Mouse (Mus musculus) lung, embryonic 15.5 days (tissue): ENCODE data around the gene Paqr3. TPM values are rescaled to one million over a fixed set of nuclear protein-coding genes. Genes with fewer than 3 reads are reported as not detected.

Experiments
- ATAC-seq: fragments of 200-750 bp; cut with Nextera tagmentation; 2 replicates; pipeline ENCODE4 v1.8.0; 2017; ENCODE audit warnings: moderate number of reproducible peaks, borderline replicate concordance; ENCODE audit not compliant: low FRiP score, low TSS enrichment; ENCODE audit errors: extremely low read depth
- H3K27ac ChIP-seq: fragments of 300-500 bp; sonication (generic); 2 replicates; pipeline ENCODE4 v1.5.1; 2015; ENCODE audit warnings: moderate library complexity, mild to moderate bottlenecking, inconsistent platforms
- H3K27me3 ChIP-seq: fragments of 300-500 bp; sonication (generic); 2 replicates; pipeline ENCODE4 v1.6.1; 2015; ENCODE audit warnings: inconsistent platforms
- H3K36me3 ChIP-seq: fragments of 300-500 bp; sonication (generic); 2 replicates; pipeline ENCODE4 v1.6.1; 2015; ENCODE audit warnings: inconsistent platforms
- H3K4me1 ChIP-seq: fragments of 300-500 bp; sonication (generic); 2 replicates; pipeline ENCODE4 v1.6.1; 2015; ENCODE audit warnings: inconsistent platforms
- H3K4me2 ChIP-seq: fragments of 300-500 bp; sonication (generic); 2 replicates; pipeline ENCODE4 v1.6.1; 2015; ENCODE audit warnings: inconsistent platforms, mild to moderate bottlenecking, moderate library complexity
- H3K4me3 ChIP-seq: fragments of 300-500 bp; sonication (generic); 2 replicates; pipeline ENCODE4 v1.5.1; 2015; ENCODE audit warnings: mild to moderate bottlenecking, inconsistent platforms
- H3K9ac ChIP-seq: fragments of 300-500 bp; sonication (generic); 2 replicates; pipeline ENCODE4 v1.6.1; 2015; ENCODE audit warnings: inconsistent platforms
- H3K9me3 ChIP-seq: fragments of 300-500 bp; sonication (generic); 2 replicates; pipeline ENCODE4 v1.6.1; 2016; ENCODE audit warnings: inconsistent platforms
- WGBS: fragments of 180-500 bp; shearing (Covaris S2); methylation state at CpG from one replicate; pipeline ENCODE4 v1.1.7; 2015; 5-methylcytosine and 5-hydroxymethylcytosine counted together
- polyA plus RNA-seq: library from polyadenylated mRNA; unstranded; fragments of >200 nt; fragmentation: Nextera tagmentation; extraction: Ambion mirVana; gene quantifications from 2 replicates; pipeline ENCODE4 v1.2.1, GENCODE M21; 2015

Gene Paqr3
- 2.4 and 3.2 TPM in 2 replicates for polyA plus RNA-seq

- 1% methylated on average over 45 of the region's 62 CpGs for WGBS
Measured at GRCm38 (mm10) chr5:97111207-97111910, at the start of gene Paqr3. Gene Paqr3, minus strand, starts transcription at chr5:97111596.

GRCm38 (mm10) chr5:97154688-97155087 lies 43.3 kb upstream of the Paqr3 start:
- no peak overlapping the region for H3K9ac ChIP-seq
- no peak overlapping the region for H3K4me3 ChIP-seq
- no peak overlapping the region for H3K27ac ChIP-seq
- H3K9me3 ChIP-seq, result no peaks in the 10 kb centered on the region
- no peaks in the 10 kb centered on the region for H3K27me3 ChIP-seq
- 5% methylated on average over 1 of the region's 1 CpGs for WGBS
- no peaks in the 10 kb centered on the region for H3K36me3 ChIP-seq
- no peak for ATAC-seq
- no peak overlapping the region for H3K4me2 ChIP-seq
- H3K4me1 ChIP-seq, result no peaks in the 10 kb centered on the region

More at GRCm38 (mm10) chr5:97111207-97111910, at the start of gene Paqr3:
- H3K4me1 ChIP-seq, result peaks cover 6% of the 10 kb centered on the region
- H3K36me3 ChIP-seq, result no peaks in the 10 kb centered on the region
- peak; percentile 98 for ATAC-seq
- no peaks in the 10 kb centered on the region for H3K9me3 ChIP-seq
- peak within 1 kb of the TSS; percentile 88 for H3K4me2 ChIP-seq
- peak within 1 kb of the TSS; percentile 75 for H3K4me3 ChIP-seq
- H3K27me3 ChIP-seq, result no peaks in the 10 kb centered on the region
- peak within 1 kb of the TSS; percentile 73 for H3K9ac ChIP-seq
- H3K27ac ChIP-seq, result peak within 1 kb of the TSS; percentile 45

GRCm38 (mm10) chr5:97135331-97135730 lies 23.9 kb upstream of the Paqr3 start:
- ATAC-seq, result no peak
- no peak overlapping the region for H3K4me3 ChIP-seq
- no peaks in the 10 kb centered on the region for H3K9me3 ChIP-seq
- 72% methylated on average over 2 of the region's 2 CpGs for WGBS
- H3K4me1 ChIP-seq, result no peaks in the 10 kb centered on the region
- no peaks in the 10 kb centered on the region for H3K27me3 ChIP-seq
- no peak overlapping the region for H3K4me2 ChIP-seq
- no peaks in the 10 kb centered on the region for H3K36me3 ChIP-seq
- no peak overlapping the region for H3K27ac ChIP-seq
- no peak overlapping the region for H3K9ac ChIP-seq

- Histone ChIP-seq H3K9me3 (no peaks in the 10 kb centered on the region), H3K27me3 (no peaks in the 10 kb centered on the region), H3K4me1 (0 out of 2 replicates have a peak, but pooled peaks cover 4% of the 10 kb centered on the region), H3K27ac (no peak overlapping the region), H3K9ac (no peak overlapping the region), H3K4me2 (no peak overlapping the region), H3K36me3 (no peaks in the 10 kb centered on the region), H3K4me3 (no peak overlapping the region)
- ATAC-seq, result no peak
- WGBS, result 92% methylated on average over 2 of the region's 2 CpGs
Measured at GRCm38 (mm10) chr5:97129589-97129988, 18.2 kb upstream of the Paqr3 start.

- Histone ChIP-seq H3K4me1 (0 out of 2 replicates have a peak, but pooled peaks cover 4% of the 10 kb centered on the region), H3K9ac (no peak overlapping the region), H3K27me3 (no peaks in the 10 kb centered on the region), H3K4me2 (no peak overlapping the region; the same call in 1 of the 2 replicates), H3K9me3 (no peaks in the 10 kb centered on the region), H3K36me3 (no peaks in the 10 kb centered on the region), H3K4me3 (no peak overlapping the region), H3K27ac (no peak overlapping the region)
- WGBS, result 43% methylated on average over 21 of the region's 21 CpGs
- ATAC-seq, result no peak; the same call in 1 of the 2 replicates
Measured at GRCm38 (mm10) chr5:97128242-97129226, 17.1 kb upstream of the Paqr3 start.

- Histone ChIP-seq H3K27me3 (no peaks in the 10 kb centered on the region), H3K27ac (no peak overlapping the region), H3K4me3 (no peak overlapping the region), H3K9me3 (no peaks in the 10 kb centered on the region), H3K36me3 (no peaks in the 10 kb centered on the region), H3K4me2 (no peak overlapping the region), H3K9ac (no peak overlapping the region), H3K4me1 (0 out of 2 replicates have a peak, but pooled peaks cover 4% of the 10 kb centered on the region)
- ATAC-seq, result no peak
- 77% methylated on average over 6 of the region's 6 CpGs for WGBS
Measured at GRCm38 (mm10) chr5:97127284-97127683, 15.9 kb upstream of the Paqr3 start.

- no peaks in the 10 kb centered on the region for H3K9me3 ChIP-seq
- ATAC-seq, result no peak
- WGBS, result 12% methylated on average over 4 of the region's 4 CpGs
- no peak overlapping the region for H3K9ac ChIP-seq
- no peaks in the 10 kb centered on the region for H3K36me3 ChIP-seq
- H3K4me3 ChIP-seq, result no peak overlapping the region
- no peaks in the 10 kb centered on the region for H3K27me3 ChIP-seq
- H3K4me2 ChIP-seq, result no peak overlapping the region
- H3K27ac ChIP-seq, result no peak overlapping the region
- H3K4me1 ChIP-seq, result 0 out of 2 replicates have a peak, but pooled peaks cover 4% of the 10 kb centered on the region
Measured at GRCm38 (mm10) chr5:97126005-97126404, 14.6 kb upstream of the Paqr3 start.

- Histone ChIP-seq H3K4me2 (peak overlapping the region; percentile 30), H3K27ac (no peak overlapping the region), H3K9ac (no peak overlapping the region), H3K27me3 (no peaks in the 10 kb centered on the region), H3K4me3 (no peak overlapping the region), H3K9me3 (no peaks in the 10 kb centered on the region), H3K4me1 (0 out of 2 replicates have a peak, but pooled peaks cover 4% of the 10 kb centered on the region), H3K36me3 (no peaks in the 10 kb centered on the region)
- 63% methylated on average over 10 of the region's 10 CpGs for WGBS
- ATAC-seq, result no peak
Measured at GRCm38 (mm10) chr5:97125459-97125970, 14.1 kb upstream of the Paqr3 start.

- H3K4me3 ChIP-seq, result no peak overlapping the region
- H3K9me3 ChIP-seq, result no peaks in the 10 kb centered on the region
- H3K4me2 ChIP-seq, result peak overlapping the region; percentile 30; the same call in 1 of the 2 replicates
- no peak overlapping the region for H3K27ac ChIP-seq
- 0 out of 2 replicates have a peak, but pooled peaks cover 4% of the 10 kb centered on the region for H3K4me1 ChIP-seq
- no peaks in the 10 kb centered on the region for H3K27me3 ChIP-seq
- WGBS, result 49% methylated on average over 12 of the region's 12 CpGs
- H3K9ac ChIP-seq, result no peak overlapping the region
- H3K36me3 ChIP-seq, result no peaks in the 10 kb centered on the region
- ATAC-seq, result peak; percentile 52; the same call in 1 of the 2 replicates
Measured at GRCm38 (mm10) chr5:97124977-97125376, 13.6 kb upstream of the Paqr3 start.

GRCm38 (mm10) chr5:97110697-97111096 lies 699 bp downstream of the Paqr3 start:
- Histone ChIP-seq H3K4me3 (peak overlapping the region; percentile 75), H3K4me1 (peaks cover 6% of the 10 kb centered on the region), H3K9me3 (no peaks in the 10 kb centered on the region), H3K27me3 (no peaks in the 10 kb centered on the region), H3K36me3 (no peaks in the 10 kb centered on the region), H3K4me2 (peak overlapping the region; percentile 88), H3K9ac (peak overlapping the region; percentile 73; the same call in 1 of the 2 replicates), H3K27ac (no peak overlapping the region)
- no peak for ATAC-seq
- 20% methylated on average over 5 of the region's 5 CpGs for WGBS

GRCm38 (mm10) chr5:97110133-97110532 lies 1.3 kb downstream of the Paqr3 start:
- Histone ChIP-seq H3K27ac (no peak overlapping the region), H3K4me2 (peak overlapping the region; percentile 88; the same call in 1 of the 2 replicates)
- WGBS, result 45% methylated on average over 2 of the region's 2 CpGs

More at GRCm38 (mm10) chr5:97110133-97110532, 1.3 kb downstream of the Paqr3 start:
- Histone ChIP-seq H3K27me3 (no peaks in the 10 kb centered on the region), H3K9ac (no peak overlapping the region), H3K4me1 (peaks cover 6% of the 10 kb centered on the region), H3K4me3 (no peak overlapping the region; the same call in 1 of the 2 replicates), H3K9me3 (no peaks in the 10 kb centered on the region), H3K36me3 (no peaks in the 10 kb centered on the region)
- no peak for ATAC-seq
